Mouse (Mus musculus) v-Abl transformed pro-B cells (cell line): ENCODE data around the gene Gpr4.

Source experiments
- in situ Hi-C, 2 experiments: fragments of 400-800 bp; cut with MboI; formaldehyde crosslinking; loops; one replicate each; pipeline ENCODE4 v1.15.1; 2025; ENCODE audit not compliant: unreplicated experiment in 2 of 2

Gene Gpr4

DNA sequence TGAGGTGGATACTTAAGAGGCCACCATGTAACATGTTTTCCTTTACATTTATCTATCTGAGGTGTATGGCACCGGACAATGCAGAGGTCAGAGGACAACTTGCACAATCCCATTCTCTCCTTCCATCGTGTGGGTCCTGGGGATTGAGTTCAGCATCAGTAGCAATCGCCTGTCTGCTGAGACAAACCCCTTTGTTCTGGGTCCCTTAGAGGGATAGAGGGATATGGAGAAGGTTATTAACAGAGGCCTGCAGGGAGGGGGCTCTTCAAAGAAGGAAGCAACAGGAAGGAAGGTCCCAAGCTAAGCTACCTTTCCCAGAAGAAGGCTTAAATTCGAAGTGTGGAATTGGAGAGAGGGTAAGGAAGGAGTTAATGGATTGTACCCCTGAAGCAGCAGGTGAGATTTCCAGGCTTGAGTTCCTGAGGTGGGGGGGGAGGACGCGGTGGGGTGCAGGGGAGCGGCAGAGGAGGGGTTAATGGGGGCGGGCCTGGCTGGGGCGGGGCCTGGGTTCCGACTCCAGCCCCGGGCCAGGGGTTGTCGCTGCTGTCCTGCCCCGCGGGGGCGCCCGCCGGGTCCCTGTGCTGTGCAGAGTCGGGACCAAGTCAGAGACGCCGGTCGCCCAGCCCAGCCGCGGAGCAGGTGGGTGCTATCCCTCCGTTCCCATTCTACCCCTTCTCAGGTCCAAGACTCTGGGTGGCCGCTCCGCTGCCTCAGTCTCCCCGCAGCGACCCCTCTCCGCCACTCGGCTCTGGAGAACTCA is at the start of gene Gpr4:
Gene Gpr4 (plus strand): TSS at position 543 of the 760 bp plus-strand sequence.
- in situ Hi-C loops, result no loop called here

DNA sequence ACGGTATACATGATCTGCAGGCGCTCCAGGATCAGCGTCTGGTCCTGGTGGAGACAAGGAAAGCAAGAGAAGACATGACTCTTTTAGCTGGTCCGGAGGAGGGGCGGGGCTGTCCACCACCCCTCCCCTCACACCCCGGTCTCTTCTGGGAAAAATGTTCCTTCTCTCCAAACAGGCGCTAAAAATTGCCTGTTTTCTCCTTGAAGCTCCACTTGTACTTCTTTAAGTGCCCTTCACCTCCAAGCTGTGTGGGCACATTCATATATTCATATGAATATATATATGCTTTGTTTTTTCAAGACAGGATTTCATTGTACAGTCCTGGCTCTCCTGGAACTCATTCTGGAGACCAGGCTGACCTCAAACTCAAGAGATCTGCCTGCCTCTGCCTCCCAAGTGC is 49.4 kb upstream of the Gpr4 start:
- in situ Hi-C loops, result loop anchor here in 1 of 2 experiments (10.0 kb wide), 1 partner anchor 122 kb away; the partner anchor contains the start of genes Ppm1n and Rtn2

DNA sequence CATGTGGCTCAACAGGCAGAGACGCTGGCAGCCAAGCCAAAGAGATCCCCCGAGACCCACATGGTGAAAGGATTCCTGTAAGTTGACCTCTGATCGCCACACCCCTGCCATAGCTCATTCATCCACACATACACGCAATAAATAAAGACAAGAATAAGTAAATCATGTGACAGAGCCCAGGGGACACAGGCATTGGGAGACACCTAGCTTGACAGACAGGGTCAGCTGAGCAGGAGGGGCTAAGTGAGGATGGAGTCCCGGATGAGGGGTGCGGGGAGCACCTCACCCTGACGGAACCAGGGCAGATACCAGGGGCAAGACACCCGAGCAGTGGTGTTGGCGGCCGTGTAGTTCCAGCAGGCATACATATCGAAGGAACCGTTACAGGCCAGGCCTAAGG is 48.6 kb upstream of the Gpr4 start:
- in situ Hi-C loops, result loop anchor here in 1 of 2 experiments (10.0 kb wide), 1 partner anchor 121 kb away; the partner anchor contains the start of genes Ppm1n and Rtn2

GRCm38 (mm10) chr7:19164189-19164588 is 48.1 kb upstream of the Gpr4 start:
- in situ Hi-C loops, result loop anchor here in 1 of 2 experiments (10.0 kb wide), 1 partner anchor 121 kb away; the partner anchor contains the start of genes Ppm1n and Rtn2

GRCm38 (mm10) chr7:19164978-19165377 is 47.4 kb upstream of the Gpr4 start:
- in situ Hi-C loops, result loop anchor here in 1 of 2 experiments (10.0 kb wide), 1 partner anchor 120 kb away; the partner anchor contains the start of genes Ppm1n and Rtn2

- in situ Hi-C loops, result loop anchor here in 1 of 2 experiments (10.0 kb wide), 1 partner anchor 119 kb away; the partner anchor contains the start of genes Ppm1n and Rtn2
Observed at GRCm38 (mm10) chr7:19165656-19166423, 46.5 kb upstream of the Gpr4 start, which contains the start of gene Gipr. Gipr (minus strand) TSS chr7:19166127.

GRCm38 (mm10) chr7:19166990-19167389 is 45.3 kb upstream of the Gpr4 start:
- in situ Hi-C loops, result loop anchor here in 1 of 2 experiments (10.0 kb wide), 1 partner anchor 118 kb away; the partner anchor contains the start of genes Ppm1n and Rtn2

DNA sequence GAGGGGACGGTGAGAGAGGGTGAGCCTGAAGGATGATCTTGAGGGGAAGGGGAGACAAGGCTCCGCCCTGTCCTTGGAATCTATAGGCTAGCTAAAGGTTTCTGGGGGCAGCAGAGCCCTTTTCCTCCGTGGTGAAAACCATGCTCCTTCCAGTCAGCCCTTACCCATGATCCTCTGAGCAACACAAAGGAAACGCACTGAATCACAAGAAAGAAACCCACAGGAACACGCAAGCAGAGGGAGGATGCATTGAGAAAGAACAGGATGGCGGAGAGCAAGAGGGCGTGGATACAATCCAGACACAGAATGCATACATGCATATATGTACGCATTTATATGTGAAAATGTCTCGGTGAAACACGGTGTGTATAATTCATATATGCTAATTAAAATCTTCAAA is 42.8 kb upstream of the Gpr4 start:
- in situ Hi-C loops, result loop anchor here in 1 of 2 experiments (10.0 kb wide), 1 partner anchor 115 kb away; the partner anchor contains the start of genes Ppm1n and Rtn2

DNA sequence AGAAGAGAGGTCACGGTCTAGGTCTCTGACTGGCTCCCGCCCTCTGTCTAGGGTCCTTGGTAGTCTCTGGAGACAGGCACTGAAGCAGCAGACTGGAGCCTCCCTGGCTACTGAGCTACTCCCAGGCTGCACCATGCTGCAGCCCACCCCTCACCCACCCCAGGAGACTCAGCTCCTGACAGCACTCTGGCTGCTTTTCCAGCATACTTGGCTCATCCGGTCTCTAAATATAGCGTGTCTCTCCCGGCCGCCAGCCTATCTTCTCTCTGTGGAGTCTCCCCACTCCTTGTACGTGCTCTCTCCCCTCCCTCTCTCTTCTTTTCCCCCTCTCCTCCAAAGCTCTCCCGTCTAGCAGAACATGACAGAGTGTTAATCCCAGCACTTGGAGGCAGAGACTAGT is 42.2 kb upstream of the Gpr4 start:
- in situ Hi-C loops, result loop anchor here in 1 of 2 experiments (5.0 kb wide), 1 partner anchor 33 kb away; no protein-coding TSS in a partner anchor

GRCm38 (mm10) chr7:19171831-19172230 is 40.5 kb upstream of the Gpr4 start:
- in situ Hi-C loops, result loop anchor here in 1 of 2 experiments (5.0 kb wide), 1 partner anchor 35 kb away; no protein-coding TSS in a partner anchor

DNA sequence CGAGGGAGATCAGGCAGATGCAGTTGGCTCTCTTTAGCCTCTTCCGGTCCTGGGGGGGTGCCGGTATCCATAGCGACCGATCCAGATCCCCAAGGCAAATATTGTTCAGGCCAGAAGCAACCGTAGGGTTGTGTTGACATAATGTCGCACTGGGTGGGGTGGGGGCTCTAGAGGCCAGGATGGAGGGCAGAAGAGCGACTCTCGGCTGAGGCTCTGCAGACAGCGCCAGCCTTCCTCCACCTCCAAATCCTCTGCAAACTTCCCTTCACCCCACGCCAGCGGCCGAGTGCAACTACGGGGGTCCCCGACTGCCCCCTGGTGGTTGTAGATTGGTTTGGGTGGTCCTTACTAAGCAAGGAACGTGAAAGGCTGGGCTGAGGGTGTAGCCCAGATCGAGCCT is 39.5 kb upstream of the Gpr4 start:
- in situ Hi-C loops, result loop anchor here in 1 of 2 experiments (5.0 kb wide), 1 partner anchor 36 kb away; no protein-coding TSS in a partner anchor

GRCm38 (mm10) chr7:19175708-19176515 is 36.4 kb upstream of the Gpr4 start, which contains the start of gene Eml2:
Eml2 (plus strand) TSS chr7:19176421.
- in situ Hi-C loops, result no loop called here

- in situ Hi-C loops, result no loop called here
Observed at GRCm38 (mm10) chr7:19176516-19176947, 35.8 kb upstream of the Gpr4 start.

GRCm38 (mm10) chr7:19177216-19177615 is 35.1 kb upstream of the Gpr4 start:
- in situ Hi-C loops, result no loop called here

DNA sequence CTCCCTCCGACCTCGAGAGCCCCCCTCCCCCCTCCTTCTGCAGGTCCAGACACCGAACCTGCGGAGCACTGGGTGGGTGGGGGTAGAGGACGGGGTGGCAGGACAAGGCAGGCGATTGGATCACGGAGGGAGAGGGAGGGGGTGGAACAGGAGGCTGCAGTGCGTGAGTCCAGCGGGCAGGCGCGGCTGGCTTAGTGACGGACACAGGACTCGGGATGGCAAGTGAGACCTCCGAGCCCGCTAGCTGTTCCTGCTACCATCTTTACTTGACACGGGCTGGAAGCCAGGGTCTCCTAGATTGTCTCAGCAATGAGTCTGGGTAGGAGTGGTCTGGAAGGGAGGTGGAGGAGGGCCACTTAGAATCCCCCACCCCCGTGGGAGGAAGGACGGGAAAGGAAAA is 34.3 kb upstream of the Gpr4 start:
- in situ Hi-C loops, result no loop called here

GRCm38 (mm10) chr7:19178443-19179092 is 33.8 kb upstream of the Gpr4 start:
- in situ Hi-C loops, result no loop called here

- in situ Hi-C loops, result no loop called here
Observed at GRCm38 (mm10) chr7:19179173-19179572, 33.2 kb upstream of the Gpr4 start.

GRCm38 (mm10) chr7:19179936-19180335 is 32.4 kb upstream of the Gpr4 start:
- in situ Hi-C loops, result loop anchor here (5.0 kb wide), 2 partner anchors 52 to 182 kb away; no protein-coding TSS in a partner anchor

DNA sequence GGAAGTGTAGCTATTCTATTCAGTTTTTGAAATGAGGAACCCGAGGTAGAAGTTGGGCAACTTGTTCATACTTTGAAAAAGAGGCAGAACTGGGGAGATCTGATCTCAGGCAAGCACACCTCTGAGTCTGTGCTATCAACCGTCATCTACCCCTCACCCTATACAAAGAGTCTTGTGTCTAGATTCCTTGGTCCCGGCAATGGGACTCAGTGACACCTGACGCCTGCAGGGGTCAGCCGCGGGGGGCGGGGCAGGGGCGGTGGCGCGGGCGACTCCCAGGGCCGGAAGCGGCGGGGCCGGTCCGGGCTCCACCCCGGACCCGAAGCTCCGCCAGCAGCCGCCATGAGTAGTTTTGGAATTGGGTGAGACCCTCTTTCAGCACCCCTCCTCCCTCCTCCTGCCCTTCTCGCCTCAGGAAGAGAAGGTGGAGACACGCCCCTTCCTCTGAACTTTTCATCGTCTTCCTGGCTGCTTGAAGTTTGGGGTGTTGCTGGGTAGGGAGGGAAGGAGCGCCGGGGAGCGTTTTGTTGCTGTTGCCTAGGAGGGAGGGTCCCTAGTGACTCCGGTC is 31.4 kb upstream of the Gpr4 start:
- in situ Hi-C loops, result loop anchor here (5.0 kb wide), 2 partner anchors 51 to 181 kb away; no protein-coding TSS in a partner anchor
